Mouse (Mus musculus): ENCODE data around the gene Dhx34.

- TF ChIP-seq CTCF (IDR thresholded peaks at IDR 0.05; ENCODE audit: control insufficient read depth, insufficient read depth, insufficient replicate concordance, low read depth, low read length) (no peak), POLR2A (IDR thresholded peaks at IDR 0.05; ENCODE audit: control insufficient read depth, low read depth, low read length) (no peak)
These were observed 49.3 kb upstream of the Dhx34 start for GRCm38 (mm10) chr7:16271139-16271538.

Measured in testis, adult 2 months (tissue).